9 mouse cellular contexts compared by ENCODE assay signal in the genomic region with DNA sequence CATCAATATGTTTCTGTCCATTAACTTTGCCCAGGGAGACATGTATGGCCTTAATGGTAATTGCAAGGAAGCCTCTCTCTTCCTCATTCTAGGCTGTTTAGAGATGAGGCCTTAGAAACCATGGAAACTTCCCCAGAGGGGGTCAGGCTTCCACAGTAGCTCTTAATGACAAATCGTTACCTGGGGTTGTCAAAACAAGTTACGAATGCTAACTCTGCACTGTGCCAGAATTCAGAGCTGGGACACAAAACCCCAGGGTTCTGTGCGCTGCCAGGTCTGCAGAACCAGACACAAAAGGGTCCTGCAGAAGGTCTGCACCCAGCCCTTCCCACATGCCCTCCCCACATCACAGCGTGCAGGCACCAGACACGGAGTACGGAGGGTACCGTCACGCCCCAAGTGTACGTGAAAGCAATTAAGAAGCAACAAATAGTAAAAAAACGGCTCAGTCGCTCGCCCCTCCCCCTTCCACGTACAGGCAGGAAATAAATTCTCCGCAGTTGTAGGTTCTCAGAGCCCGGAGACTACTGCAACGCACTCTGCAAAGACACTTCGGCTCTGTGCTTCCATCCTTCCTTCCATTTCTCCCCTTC.
DNase-seq lines count a peak whose midpoint lies in the region; ATAC-seq and TF ChIP-seq lines count a peak whose summit lies in the region.
"Had no signal": no experiment of that assay in that cellular context is flagged by ENCODE, and none has a peak within 500 bp of the region (broad histone marks: within the 10 kb centered on the region; RNA-seq: fewer than 3 reads in every experiment).

No protein-coding gene starts in this region.

- H3K4me1 ChIP-seq in embryonic facial prominence, embryonic 13.5 days: peaks cover 7% of the 10 kb centered on the region
- H3K4me1 ChIP-seq in heart, adult 2 months (ENCODE audit: control insufficient read depth, insufficient read depth, low read length): no peaks in the 10 kb centered on the region

- intact Hi-C loops in heart, adult 2 months (cut with DNase I): no loop called here
- intact Hi-C loops in left cerebral cortex, postnatal 14 days (cut with DNase I): loop anchor here (10.0 kb wide), 1 partner anchor 95 kb away; no protein-coding TSS in a partner anchor

- no peak for TF ChIP-seq EP300 in heart, adult 2 months (IDR thresholded peaks at IDR 0.05; ENCODE audit: insufficient read depth, low read depth, low read length)

- H3K4me2 ChIP-seq in embryonic facial prominence, embryonic 13.5 days: peak overlapping the region; percentile 61

- no peaks in the 10 kb centered on the region for H3K36me3 ChIP-seq in embryonic facial prominence, embryonic 13.5 days
- no peaks in the 10 kb centered on the region for H3K36me3 ChIP-seq in heart, adult 2 months (ENCODE audit: control insufficient read depth, insufficient read depth, low read length)

- H3K9me3 ChIP-seq in embryonic facial prominence, embryonic 13.5 days: no peaks in the 10 kb centered on the region

- 0 out of 2 replicates have a peak overlapping the region, but pooled peaks have one; percentile 40 for H3K27ac ChIP-seq in embryonic facial prominence, embryonic 13.5 days
- H3K27ac ChIP-seq in heart, adult 2 months: no peak overlapping the region

- ATAC-seq in embryonic facial prominence, embryonic 13.5 days (ENCODE audit: insufficient number of reproducible peaks, insufficient read depth, low FRiP score, low TSS enrichment, low read depth): peak; percentile 71; the same call in 1 of the 2 replicates
- no peak for ATAC-seq in cerebellum, adult (ENCODE audit: insufficient number of reproducible peaks, low FRiP score, low TSS enrichment)

- H3K79me2 ChIP-seq in heart, adult 2 months (replicated peaks; ENCODE audit: control insufficient read depth, insufficient read depth, low read length): no peaks in the 10 kb centered on the region

- DNase-seq in embryo, embryonic 10.5 days (ENCODE audit: low spot score): peak; percentile 56
- DNase-seq in hindlimb bud, embryonic 11.5 days (ENCODE audit: extremely low spot score, low read depth, low spot score): peak; percentile 16
- peak; percentile 36 for DNase-seq in neural tube, embryonic 10.5 days (ENCODE audit: extremely low spot score, low spot score)
- DNase-seq in thymus, postnatal 25 days: no peak
- DNase-seq in heart, adult 2 months: no peak
- DNase-seq in left cerebral cortex, postnatal 14 days (ENCODE audit: low spot score in 2 of 2): no peak
- DNase-seq: cerebellum, adult 2 months had no signal

- no peak for TF ChIP-seq CTCF in heart, adult 2 months (IDR thresholded peaks at IDR 0.05)

- 12% methylated on average over 17 of the region's 17 CpGs for WGBS in embryonic facial prominence, embryonic 13.5 days
- 60% methylated on average over 17 of the region's 17 CpGs for WGBS in heart, adult 2 months

- no peaks in the 10 kb centered on the region for H3K27me3 ChIP-seq in embryonic facial prominence, embryonic 13.5 days
- no peaks in the 10 kb centered on the region for H3K27me3 ChIP-seq in heart, adult 2 months (ENCODE audit: control insufficient read depth, insufficient read depth, low read length)

- no peak for TF ChIP-seq POLR2A in heart, adult 2 months (IDR thresholded peaks at IDR 0.05; ENCODE audit: insufficient read depth, low read depth, low read length)

- peak overlapping the region; percentile 62 for H3K9ac ChIP-seq in embryonic facial prominence, embryonic 13.5 days
- no peak overlapping the region for H3K9ac ChIP-seq in heart, adult 2 months (ENCODE audit: low read depth, low read length)

- peak overlapping the region; percentile 34 for H3K4me3 ChIP-seq in embryonic facial prominence, embryonic 13.5 days
- H3K4me3 ChIP-seq in heart, adult 2 months: no peak overlapping the region

Comparison
In these comparisons a context has a peak if more than half of its experiments do, and no peak if none do; other contexts are left out.
1. DNase-seq: peak in embryo, embryonic 10.5 days (single experiment), hindlimb bud, embryonic 11.5 days (single experiment) and neural tube, embryonic 10.5 days (single experiment); none in thymus, postnatal 25 days (single experiment), heart, adult 2 months (0 of 2) and left cerebral cortex, postnatal 14 days (0 of 2).